Mouse (Mus musculus) bone marrow macrophage, adult 2 months (primary cell): ENCODE measurements around the gene Tcp10a.
"Not testable (repeated sequence)": the region's sequence is repeated elsewhere in the genome, so short reads cannot be mapped to it uniquely, and the experiment has no call there.

Experiments used
- CTCF ChIP-seq: IDR thresholded peaks from 2 replicates; pipeline ENCODE4 v1.5.1; 2012; ENCODE audit warnings: low read depth, mild to moderate bottlenecking, low read length, moderate library complexity
- POLR2A ChIP-seq: IDR thresholded peaks from 2 replicates; pipeline ENCODE4 v1.6.1; 2012; ENCODE audit warnings: mild to moderate bottlenecking, low read depth, low read length, borderline replicate concordance

DNA sequence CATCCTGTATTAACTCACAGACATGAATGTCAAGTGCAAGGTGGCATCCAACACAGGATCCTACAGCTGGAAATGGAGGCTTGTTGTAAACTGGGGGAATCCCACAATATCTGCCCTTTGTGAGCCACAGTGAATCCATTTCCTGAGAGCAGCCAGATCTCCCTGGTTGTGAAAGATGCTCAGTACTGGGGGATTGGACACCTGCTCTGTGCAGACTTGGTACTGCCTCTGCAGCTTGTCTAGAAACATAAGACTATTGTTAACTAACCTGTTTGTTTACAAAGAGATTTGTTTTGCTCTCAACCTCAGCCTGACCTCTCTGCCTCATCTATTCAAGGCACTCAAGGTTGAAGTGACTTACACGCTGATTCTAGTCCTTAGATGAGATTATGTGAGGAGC, 41.8 kb downstream of the Tcp10a start:
- TF ChIP-seq CTCF, POLR2A: not testable (repeated sequence)
